Mouse (Mus musculus): ENCODE results near the gene Cldnd2. TPM values are rescaled to one million over a fixed set of nuclear protein-coding genes. Genes with fewer than 3 reads are reported as not detected.
"Not testable (repeated sequence)": the region's sequence is repeated elsewhere in the genome, so short reads cannot be mapped to it uniquely, and the experiment has no call there.

Cldnd2 gene
- total and polyA plus RNA-seq, 2 experiments from 2014 or later, result not detected

DNA sequence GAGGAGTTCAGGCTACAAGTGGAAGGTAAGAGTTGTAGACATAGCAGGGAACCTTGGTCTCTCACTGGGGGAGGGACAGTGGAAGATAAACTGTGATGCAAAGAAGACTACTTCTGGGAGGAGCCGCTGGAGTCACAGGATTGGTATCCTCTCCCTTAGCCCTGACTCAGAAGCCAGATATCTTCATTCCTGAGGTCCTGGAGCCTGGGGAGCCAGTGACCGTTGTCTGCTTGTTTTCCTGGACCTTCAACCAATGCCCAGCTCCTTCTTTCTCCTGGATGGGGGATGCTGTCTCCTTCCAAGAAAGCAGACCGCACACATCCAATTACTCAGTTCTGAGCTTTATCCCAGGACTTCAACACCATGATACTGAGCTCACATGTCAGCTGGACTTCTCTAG lies 31.5 kb upstream of the Cldnd2 start:
- Histone ChIP-seq H3K4me2 (ENCODE audit: low read depth, low read length, poor library complexity, severe bottlenecking) (no peak overlapping the region), H3K36me3 (ENCODE audit: insufficient read depth, low read length) (no peaks in the 10 kb centered on the region), H3K27ac (ENCODE audit: low read depth, low read length) (no peak overlapping the region), H3K4me3 (ENCODE audit: low read depth, low read length) (no peak overlapping the region), H3K9me3 (ENCODE audit: low read length) (no peaks in the 10 kb centered on the region), H3K27me3 (ENCODE audit: insufficient read depth, low read length) (no peaks in the 10 kb centered on the region), H3K4me1 (ENCODE audit: insufficient read depth, low read length) (no peaks in the 10 kb centered on the region), H3K9ac (replicated peaks; ENCODE audit: low read length, poor library complexity, severe bottlenecking) (no peak overlapping the region)
- WGBS, result 86% methylated on average over 3 of the region's 3 CpGs
- DNase-seq (ENCODE audit: low spot score), result no peak
- ATAC-seq (ENCODE audit: low FRiP score), result no peak
- no peak for TF ChIP-seq CTCF (IDR thresholded peaks at IDR 0.05)

DNA sequence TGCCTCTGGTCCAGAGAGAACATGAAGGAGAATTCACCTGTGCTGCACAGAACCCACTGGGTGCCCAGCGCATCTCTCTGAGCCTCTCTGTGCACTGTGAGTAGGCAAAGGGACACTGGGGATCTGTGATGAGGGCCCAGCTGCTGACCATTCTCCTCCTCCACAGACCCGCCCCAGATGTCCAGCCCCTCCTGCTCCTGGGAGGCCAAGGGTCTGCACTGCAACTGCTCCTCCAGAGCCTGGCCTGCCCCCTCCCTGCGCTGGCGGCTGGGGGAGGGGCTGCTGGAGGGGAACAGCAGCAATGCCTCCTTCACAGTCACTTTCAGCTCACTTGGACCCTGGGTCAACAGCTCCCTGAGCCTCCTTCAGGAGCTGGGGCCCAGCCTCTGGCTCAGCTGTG lies 28.9 kb upstream of the Cldnd2 start:
- not testable (repeated sequence) for H3K4me1 ChIP-seq (ENCODE audit: insufficient read depth, low read length); H3K9me3 ChIP-seq (ENCODE audit: low read length); H3K36me3 ChIP-seq (ENCODE audit: insufficient read depth, low read length); H3K27me3 ChIP-seq (ENCODE audit: insufficient read depth, low read length); DNase-seq (ENCODE audit: low spot score); H3K4me2 ChIP-seq (ENCODE audit: low read depth, low read length, poor library complexity, severe bottlenecking); ATAC-seq (ENCODE audit: low FRiP score); H3K9ac ChIP-seq (replicated peaks; ENCODE audit: low read length, poor library complexity, severe bottlenecking); H3K27ac ChIP-seq (ENCODE audit: low read depth, low read length); H3K4me3 ChIP-seq (ENCODE audit: low read depth, low read length)
- WGBS, result 21% methylated on average over 4 of the region's 4 CpGs

DNA sequence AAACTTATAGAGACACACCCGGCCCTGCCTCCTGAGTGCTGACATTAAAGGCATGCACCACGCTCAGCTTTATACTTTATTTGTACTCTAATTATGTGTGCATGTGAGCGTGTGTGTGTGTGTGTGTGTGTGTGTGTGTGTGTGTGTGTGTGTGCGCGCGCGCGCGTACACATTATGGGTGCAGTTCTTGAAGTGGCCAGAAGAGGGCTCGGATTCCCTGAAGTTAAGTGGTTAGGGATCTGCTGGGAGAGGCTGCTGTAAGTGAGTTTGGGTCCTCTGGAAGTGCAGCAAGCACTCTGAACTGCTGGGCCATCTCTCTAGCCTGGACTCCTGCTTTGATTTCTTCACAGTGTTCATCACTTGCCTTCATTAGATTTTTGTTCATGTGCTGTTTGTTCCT lies 23.3 kb upstream of the Cldnd2 start:
- Histone ChIP-seq H3K9ac (replicated peaks; ENCODE audit: low read length, poor library complexity, severe bottlenecking) (no peak overlapping the region), H3K36me3 (ENCODE audit: insufficient read depth, low read length) (no peaks in the 10 kb centered on the region), H3K27me3 (ENCODE audit: insufficient read depth, low read length) (no peaks in the 10 kb centered on the region), H3K27ac (ENCODE audit: low read depth, low read length) (no peak overlapping the region), H3K9me3 (ENCODE audit: low read length) (no peaks in the 10 kb centered on the region), H3K4me2 (ENCODE audit: low read depth, low read length, poor library complexity, severe bottlenecking) (no peak overlapping the region), H3K4me3 (ENCODE audit: low read depth, low read length) (no peak overlapping the region), H3K4me1 (ENCODE audit: insufficient read depth, low read length) (no peaks in the 10 kb centered on the region)
- TF ChIP-seq CTCF (IDR thresholded peaks at IDR 0.05), result no peak
- 88% methylated on average over 10 of the region's 10 CpGs for WGBS
- no peak for ATAC-seq (ENCODE audit: low FRiP score)
- DNase-seq (ENCODE audit: low spot score), result no peak

DNA sequence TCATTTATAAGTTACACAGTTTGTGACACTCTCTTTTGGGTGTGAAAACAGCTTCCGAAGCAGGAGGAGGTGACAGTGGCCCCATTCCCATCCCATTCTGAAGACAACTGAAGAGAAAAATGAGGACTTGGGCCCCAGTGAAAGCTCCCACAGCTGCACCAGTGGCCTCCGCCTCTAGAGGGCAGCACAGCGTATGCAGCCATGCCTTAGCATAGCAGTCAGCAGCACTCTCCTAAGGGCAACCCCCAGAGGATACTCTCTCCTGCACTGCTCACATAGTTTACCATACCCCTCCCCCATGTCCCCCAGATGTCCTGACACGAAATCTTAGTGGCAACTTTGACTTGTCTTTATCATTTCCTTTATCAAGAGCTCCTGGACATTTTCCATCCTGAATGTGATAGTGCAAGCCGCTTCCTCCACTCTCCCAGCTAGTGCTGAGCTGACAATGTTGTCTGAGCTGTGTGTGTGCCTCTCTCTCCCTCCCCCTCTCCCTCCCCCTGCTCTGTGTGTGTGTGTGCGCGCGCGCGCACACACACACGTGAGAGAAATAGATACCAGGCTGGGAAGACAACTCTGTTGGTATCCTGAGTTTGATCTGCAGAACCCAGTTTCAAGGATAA lies 17.5 kb upstream of the Cldnd2 start:
- 10% methylated on average over 11 of the region's 11 CpGs for WGBS
- peak; percentile 92 for TF ChIP-seq CTCF (IDR thresholded peaks at IDR 0.05)
- ATAC-seq (ENCODE audit: low FRiP score), result peak; percentile 91

DNA sequence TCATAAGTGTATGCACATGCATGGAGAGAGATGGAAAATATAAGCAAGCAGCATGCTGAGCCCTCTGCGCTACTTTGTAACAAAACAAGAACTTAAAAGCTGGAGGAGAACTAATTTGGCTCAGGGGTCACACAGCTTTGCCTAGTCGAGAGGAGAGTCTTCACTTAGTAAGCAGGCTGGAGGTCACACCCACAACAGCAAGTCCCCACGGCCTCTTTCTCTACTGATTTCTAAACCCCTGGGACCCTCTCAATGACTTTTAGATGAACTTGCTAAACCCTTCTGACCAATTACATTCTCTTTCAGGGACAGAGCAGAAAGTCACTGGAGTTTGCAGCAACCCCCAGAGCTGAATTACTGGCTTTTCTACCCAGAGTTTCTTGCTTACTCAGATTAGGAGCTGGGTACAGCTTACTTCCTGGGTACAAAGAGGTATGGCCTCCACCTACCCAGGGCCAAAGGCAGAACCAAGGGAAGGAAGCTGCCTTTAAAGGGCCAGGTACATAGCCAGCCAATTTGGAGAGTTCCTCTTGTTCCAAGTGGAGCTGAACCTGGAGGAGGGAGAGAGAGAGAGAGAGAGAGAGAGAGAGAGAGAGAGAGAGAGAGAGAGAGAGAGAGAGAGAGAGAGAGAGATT lies 16.5 kb upstream of the Cldnd2 start:
- TF ChIP-seq CTCF (IDR thresholded peaks at IDR 0.05), result no peak
- Histone ChIP-seq H3K4me3 (ENCODE audit: low read depth, low read length) (no peak overlapping the region), H3K4me2 (ENCODE audit: low read depth, low read length, poor library complexity, severe bottlenecking) (no peak overlapping the region), H3K27ac (ENCODE audit: low read depth, low read length) (no peak overlapping the region), H3K36me3 (ENCODE audit: insufficient read depth, low read length) (no peaks in the 10 kb centered on the region), H3K9me3 (ENCODE audit: low read length) (no peaks in the 10 kb centered on the region), H3K9ac (replicated peaks; ENCODE audit: low read length, poor library complexity, severe bottlenecking) (no peak overlapping the region), H3K4me1 (ENCODE audit: insufficient read depth, low read length) (no peaks in the 10 kb centered on the region), H3K27me3 (ENCODE audit: insufficient read depth, low read length) (no peaks in the 10 kb centered on the region)
- no peak for DNase-seq (ENCODE audit: low spot score)
- no peak for ATAC-seq (ENCODE audit: low FRiP score)
- WGBS, result 51% methylated on average over 3 of the region's 3 CpGs

More for the DNA sequence above, 17.5 kb upstream of the Cldnd2 start:
- Histone ChIP-seq H3K4me2 (ENCODE audit: low read depth, low read length, poor library complexity, severe bottlenecking) (peak overlapping the region; percentile 36), H3K27ac (ENCODE audit: low read depth, low read length) (no peak overlapping the region), H3K9me3 (ENCODE audit: low read length) (no peaks in the 10 kb centered on the region), H3K4me1 (ENCODE audit: insufficient read depth, low read length) (no peaks in the 10 kb centered on the region), H3K36me3 (ENCODE audit: insufficient read depth, low read length) (no peaks in the 10 kb centered on the region), H3K4me3 (ENCODE audit: low read depth, low read length) (no peak overlapping the region), H3K27me3 (ENCODE audit: insufficient read depth, low read length) (no peaks in the 10 kb centered on the region), H3K9ac (replicated peaks; ENCODE audit: low read length, poor library complexity, severe bottlenecking) (no peak overlapping the region)
- peak; percentile 78 for DNase-seq (ENCODE audit: low spot score)

DNA sequence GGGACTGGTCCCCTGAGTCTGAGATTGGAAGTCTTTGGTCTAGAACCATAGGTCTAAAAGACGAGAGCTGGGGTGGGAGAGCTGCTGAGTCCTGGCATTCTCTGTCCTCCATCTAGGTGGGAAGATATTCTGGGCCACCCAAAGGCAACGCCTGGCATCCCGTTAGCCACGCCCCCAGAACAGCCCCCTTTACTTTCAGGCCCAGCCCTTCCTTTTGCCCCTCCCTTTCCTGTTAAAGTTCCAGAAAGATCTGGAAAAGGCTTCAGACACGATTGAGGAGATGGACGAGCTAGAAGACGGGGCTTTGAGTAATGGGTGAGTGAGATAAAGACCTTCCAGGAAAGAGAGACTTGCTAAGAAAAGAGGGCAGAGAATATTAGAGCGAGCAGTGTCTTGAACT lies 13.2 kb upstream of the Cldnd2 start, which contains the start of gene Lim2:
Gene Lim2 (plus strand): TSS at position 265 of the 400 bp plus-strand sequence.
- H3K9me3 ChIP-seq (ENCODE audit: low read length), result no peaks in the 10 kb centered on the region
- H3K9ac ChIP-seq (replicated peaks; ENCODE audit: low read length, poor library complexity, severe bottlenecking), result no peak within 1 kb of the TSS
- H3K4me2 ChIP-seq (ENCODE audit: low read depth, low read length, poor library complexity, severe bottlenecking), result no peak within 1 kb of the TSS
- no peak for TF ChIP-seq CTCF (IDR thresholded peaks at IDR 0.05)
- H3K27me3 ChIP-seq (ENCODE audit: insufficient read depth, low read length), result no peaks in the 10 kb centered on the region
- H3K4me1 ChIP-seq (ENCODE audit: insufficient read depth, low read length), result no peaks in the 10 kb centered on the region
- DNase-seq (ENCODE audit: low spot score) (no peak), ATAC-seq (ENCODE audit: low FRiP score) (no peak)
- H3K4me3 ChIP-seq (ENCODE audit: low read depth, low read length), result no peak within 1 kb of the TSS
- WGBS, result 86% methylated on average over 8 of the region's 8 CpGs
- no peaks in the 10 kb centered on the region for H3K36me3 ChIP-seq (ENCODE audit: insufficient read depth, low read length)
- H3K27ac ChIP-seq (ENCODE audit: low read depth, low read length), result no peak within 1 kb of the TSS

Measured in midbrain, postnatal 0 days (tissue).